Mouse (Mus musculus) megakaryocyte, embryonic 14.5 days (primary cell): Measurements from ENCODE around the gene Qdpr.

Experiments used
- FLI1 ChIP-seq: IDR thresholded peaks from 2 replicates; pipeline ENCODE4 v1.6.1; 2012; ENCODE audit warnings: low read length, inconsistent platforms, mixed read lengths
- GATA1 ChIP-seq: IDR thresholded peaks from 3 replicates; pipeline ENCODE4 v1.6.1; 2012; ENCODE audit warnings: mixed read lengths, low read length, inconsistent platforms, borderline replicate concordance

GRCm38 (mm10) chr5:45438301-45438700, 11.7 kb downstream of the Qdpr start:
- TF ChIP-seq GATA1, result no peak
- no peak for TF ChIP-seq FLI1
